Mouse (Mus musculus): Measurements from ENCODE around the gene Tes.
"Not testable (repeated sequence)": the region's sequence is repeated elsewhere in the genome, so short reads cannot be mapped to it uniquely, and the experiment has no call there.

The Tes gene

DNA sequence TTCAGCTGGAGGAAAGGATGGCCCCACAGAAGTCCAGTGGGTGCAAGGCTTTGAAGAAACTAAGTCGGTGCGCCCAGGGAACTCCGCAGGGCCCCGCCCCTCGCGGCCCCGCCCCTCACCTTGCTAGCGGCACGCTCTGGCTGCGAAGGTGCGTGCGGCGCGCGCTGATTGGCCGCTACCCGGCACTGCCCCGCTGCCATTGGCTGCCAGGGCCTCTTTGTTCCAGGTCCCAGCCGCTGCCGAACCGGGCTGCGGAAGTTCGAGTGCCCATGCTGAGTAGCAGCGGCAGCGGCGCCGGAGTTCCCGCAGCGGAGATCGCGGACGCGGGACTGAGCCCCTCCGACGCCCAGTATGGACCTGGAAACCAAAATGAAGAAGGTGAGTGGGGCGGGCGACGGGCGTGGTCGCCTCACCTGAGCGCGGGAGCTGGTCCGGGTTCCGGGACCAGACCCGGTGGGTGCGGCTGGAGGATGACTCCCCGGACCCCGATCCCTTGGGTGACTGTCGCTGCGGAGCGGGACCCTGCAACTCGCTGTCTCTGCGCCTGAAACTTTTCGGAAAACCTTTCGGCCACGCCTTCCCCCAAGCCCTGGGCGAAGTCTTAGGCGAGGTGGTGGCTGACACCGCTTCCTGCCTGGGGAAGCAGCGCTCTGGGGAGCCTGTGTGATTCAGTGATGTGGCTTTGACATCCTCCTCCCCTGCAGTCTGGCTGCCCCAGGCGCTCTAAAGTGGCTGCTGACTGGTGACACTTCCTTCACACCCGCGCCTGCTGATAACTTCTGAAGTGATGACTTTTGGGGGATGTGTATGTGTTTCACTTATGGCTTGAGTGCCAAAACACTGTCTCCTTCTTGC, at the start of gene Tes:
Gene Tes, plus strand, starts transcription at position 214 of the 855 bp plus-strand sequence.
- DNase-seq: peak; percentile 80 to 88

DNA sequence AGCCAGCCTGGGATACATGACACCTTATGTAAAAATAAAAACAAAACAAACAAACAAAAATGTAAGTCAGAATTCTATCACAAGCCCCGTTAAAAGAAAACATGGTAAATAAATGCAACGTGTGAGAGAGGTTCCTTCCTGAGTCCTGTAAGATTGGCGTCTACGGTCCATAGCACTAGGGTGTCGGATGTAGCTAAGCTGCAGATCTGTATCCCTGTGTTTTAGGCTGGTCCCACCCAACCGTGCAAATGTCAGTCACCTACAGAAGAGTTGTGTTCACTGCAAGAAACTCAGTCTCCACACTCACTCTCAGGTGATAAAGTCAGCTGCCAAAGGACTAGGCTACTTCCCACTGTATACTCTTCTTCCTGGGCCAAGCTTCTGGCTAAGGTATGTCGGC, 39.1 kb upstream of the Tes start:
- DNase-seq: no peak

DNA sequence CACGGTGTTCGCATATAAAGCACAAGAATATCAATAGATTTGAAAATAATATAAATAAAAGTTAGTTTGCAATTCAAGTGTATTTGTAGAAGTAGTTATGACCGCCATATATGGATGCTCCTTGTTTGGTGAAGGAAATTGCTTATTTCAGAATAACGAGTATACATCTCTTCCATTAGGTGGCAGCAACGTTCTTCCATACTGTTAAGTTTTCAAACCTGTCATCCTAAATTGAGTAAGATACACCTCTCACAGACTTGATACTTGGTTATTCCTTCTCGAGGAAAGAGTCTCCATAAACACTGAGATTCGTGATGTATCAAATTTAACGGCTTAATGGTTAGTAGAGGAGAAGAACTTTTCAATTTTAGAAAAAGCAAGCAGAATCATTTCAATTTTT, 37.4 kb upstream of the Tes start:
- DNase-seq: peak; percentile 55 to 76

GRCm38 (mm10) chr6:17028809-17029208, 36.1 kb upstream of the Tes start:
- no peak for DNase-seq

DNA sequence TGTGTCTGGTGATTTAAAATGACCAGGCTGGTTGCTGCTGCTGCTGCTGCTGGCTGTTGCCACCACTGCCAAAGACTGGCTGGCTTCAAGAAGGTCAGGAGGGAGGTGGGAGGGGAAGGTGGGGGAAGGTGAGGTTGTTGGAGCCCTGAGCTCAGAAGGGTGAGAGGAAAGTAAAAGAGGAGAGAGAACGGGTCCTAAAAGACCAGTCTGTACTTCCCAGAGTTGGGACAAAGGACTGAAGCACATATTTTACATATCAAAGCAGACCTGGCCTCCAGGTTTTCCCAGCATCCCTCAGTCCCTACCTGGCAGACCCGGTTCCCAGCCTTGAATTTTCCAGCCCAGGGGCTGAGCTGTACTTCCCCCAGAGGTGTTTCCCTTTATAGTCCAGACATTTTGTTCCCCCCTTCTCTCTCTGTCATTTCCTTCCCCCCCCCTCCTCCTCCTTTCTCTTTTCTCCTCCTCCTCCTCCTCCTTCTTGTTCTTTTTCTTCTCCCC, 32.7 kb upstream of the Tes start:
- no peak for DNase-seq

- DNase-seq: no peak
These were observed 30.9 kb upstream of the Tes start for GRCm38 (mm10) chr6:17034095-17034494.

DNA sequence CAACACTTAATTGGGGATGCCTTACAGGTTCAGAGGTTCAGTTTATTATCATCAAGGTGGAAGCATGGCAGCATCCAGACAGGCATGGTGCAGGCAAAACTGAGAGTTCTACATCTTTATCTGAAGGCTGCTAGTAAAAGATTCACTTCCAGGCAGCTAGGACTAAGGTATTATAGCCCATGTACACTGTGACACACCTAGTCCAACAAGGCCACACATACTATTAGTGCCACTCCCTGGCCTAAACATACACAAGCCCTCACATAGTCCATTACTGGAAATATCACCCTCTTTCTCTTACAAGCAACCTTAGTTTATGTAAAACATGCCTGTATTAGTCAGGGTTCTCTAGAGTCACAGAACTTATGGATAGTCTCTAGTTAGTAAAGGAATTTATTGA, 29.7 kb upstream of the Tes start:
- no peak for DNase-seq

- no peak for DNase-seq
These were observed 13.4 kb upstream of the Tes start for GRCm38 (mm10) chr6:17051432-17052025.

GRCm38 (mm10) chr6:17053028-17053660, 11.8 kb upstream of the Tes start:
- DNase-seq: no peak

GRCm38 (mm10) chr6:17054781-17055180, 10.2 kb upstream of the Tes start:
- no peak for DNase-seq

- no peak for DNase-seq
These were observed 9.3 kb upstream of the Tes start for GRCm38 (mm10) chr6:17055659-17056058.

DNA sequence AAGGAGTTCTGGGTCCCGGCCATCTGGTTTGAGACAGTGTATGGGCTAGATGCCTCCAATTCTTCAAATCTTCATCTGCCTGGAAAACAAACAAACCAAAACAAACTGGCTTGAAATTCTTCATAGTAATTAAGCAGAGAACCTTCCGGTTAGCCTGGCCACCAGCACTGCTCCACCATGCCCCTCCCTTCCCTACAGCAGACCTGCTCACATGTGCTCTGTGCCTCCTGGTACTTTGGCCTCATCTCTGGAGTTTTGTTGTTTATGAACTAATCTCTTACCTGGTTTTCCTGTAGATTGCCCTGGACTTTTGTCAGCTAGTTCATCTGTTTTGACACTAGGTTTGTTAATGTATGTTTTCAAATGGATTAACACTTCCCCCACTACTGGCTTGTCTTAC, 5.4 kb upstream of the Tes start:
- no peak for DNase-seq

DNA sequence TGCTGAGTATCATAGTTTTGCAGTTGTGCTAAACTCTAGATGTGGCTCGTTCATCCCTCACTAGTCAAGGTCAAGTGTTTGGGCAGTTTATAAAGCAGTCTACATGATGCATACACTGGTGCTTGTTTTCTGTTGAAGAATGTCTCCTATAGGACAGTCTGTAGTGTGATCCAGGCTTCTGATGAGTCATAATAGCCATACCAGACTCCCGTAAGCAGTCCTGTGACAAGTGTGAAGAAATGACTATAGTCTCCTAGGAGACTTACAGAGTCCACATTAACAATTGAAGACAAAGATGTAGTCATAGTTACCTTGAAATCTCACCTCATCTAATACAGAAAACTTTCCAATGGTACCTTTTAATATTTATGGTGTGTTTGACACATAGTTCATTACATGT, 4.8 kb upstream of the Tes start:
- no peak for DNase-seq

DNA sequence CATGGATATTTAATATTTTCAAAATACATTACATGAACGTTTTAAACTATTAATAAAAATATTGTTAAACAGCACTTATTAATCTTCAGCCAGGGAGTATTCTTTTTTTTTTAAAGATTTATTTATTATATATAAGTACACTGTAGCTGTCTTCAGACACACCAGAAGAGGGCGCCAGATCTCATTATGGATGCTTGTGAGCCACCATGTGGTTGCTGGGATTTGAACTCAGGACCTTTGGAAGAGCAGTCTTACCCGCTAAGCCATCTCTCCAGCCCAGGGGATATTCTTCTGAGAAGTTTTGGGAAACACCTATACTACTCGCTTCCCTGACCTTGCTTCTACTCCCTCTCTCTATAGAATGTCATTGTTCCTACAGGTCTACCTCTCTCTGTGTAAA, 3.1 kb upstream of the Tes start:
- not testable (repeated sequence) for DNase-seq

DNA sequence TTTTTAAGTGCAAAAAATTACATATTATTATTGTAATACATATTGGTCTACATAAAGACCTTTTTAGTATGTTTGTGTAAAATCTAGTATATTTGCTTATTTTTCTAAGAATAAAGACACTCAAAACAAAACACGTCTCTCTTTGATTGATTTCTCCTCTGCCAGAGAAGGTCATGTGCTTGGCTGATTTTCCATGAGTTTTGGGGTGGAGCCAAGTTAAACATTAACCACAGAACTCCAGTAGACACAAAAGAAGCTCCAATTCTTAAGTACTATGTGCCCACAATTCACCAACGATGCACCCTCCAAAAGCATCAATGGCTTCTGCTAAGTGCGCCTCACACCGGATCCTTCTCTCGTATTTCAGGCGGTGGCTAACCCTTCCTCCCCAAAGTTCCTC, 2.6 kb upstream of the Tes start:
- no peak for DNase-seq

DNA sequence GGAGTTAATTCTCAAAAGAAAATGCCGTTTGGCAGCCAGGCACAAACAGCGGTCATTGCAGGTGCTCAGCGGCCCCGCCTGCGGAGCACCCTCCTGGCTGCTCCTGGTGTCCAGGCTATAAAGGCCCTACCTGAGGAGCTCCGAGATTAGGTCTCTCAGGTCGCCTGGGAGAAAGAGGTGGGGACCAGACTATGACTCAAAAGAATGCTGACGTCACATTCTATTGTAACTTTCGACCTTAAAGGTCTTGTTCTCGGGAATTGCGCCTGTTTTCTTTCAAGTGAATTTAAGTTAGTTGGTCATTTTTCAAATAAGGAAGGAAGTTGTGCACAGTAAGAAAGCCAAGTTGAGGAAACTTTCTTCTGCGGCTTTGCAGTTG, 831 bp downstream of the Tes start:
- no peak for DNase-seq

GRCm38 (mm10) chr6:17066211-17066940, 1.4 kb downstream of the Tes start:
- no peak for DNase-seq

DNA sequence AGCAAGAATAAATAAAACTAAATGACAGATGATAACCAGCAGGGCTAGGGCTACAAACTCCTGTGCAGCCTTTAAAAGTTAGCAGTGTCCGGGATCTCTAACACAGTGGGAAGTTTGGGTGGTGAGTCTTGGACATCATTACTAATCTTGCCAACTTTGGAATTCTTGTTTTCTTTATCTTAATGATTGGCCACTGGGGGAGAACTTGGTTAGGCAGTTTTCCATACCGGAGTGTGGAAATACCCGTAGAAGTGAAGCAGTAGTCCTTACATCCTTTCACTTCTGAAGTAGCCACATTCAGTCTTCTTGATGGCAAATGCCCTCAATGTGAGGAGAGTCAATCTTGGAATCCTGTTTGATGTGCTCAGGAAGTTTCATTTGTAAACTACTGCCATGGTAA, 7.0 kb downstream of the Tes start:
- no peak for DNase-seq

GRCm38 (mm10) chr6:17072338-17072737, 7.4 kb downstream of the Tes start:
- DNase-seq: no peak

GRCm38 (mm10) chr6:17072763-17073484, 8.0 kb downstream of the Tes start:
- DNase-seq: no peak

DNA sequence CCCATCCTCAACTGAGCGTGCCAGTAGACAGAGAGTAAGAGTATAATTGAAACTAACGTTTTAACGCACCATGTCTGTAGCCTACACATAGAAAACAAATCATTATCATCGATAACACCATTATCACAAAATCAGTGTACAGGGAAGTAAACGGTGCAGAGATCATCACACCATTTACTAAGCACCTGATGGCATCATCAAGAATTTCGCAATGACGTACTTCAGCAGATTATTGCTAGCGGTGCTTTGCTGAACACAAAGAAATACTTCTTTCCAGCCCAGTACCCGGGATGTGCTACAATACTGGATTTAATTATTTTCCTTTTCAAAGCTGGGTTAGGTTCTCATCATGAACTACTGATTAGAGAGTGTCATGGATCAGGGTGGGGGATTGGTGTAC, 12.3 kb downstream of the Tes start:
- no peak for DNase-seq

DNA sequence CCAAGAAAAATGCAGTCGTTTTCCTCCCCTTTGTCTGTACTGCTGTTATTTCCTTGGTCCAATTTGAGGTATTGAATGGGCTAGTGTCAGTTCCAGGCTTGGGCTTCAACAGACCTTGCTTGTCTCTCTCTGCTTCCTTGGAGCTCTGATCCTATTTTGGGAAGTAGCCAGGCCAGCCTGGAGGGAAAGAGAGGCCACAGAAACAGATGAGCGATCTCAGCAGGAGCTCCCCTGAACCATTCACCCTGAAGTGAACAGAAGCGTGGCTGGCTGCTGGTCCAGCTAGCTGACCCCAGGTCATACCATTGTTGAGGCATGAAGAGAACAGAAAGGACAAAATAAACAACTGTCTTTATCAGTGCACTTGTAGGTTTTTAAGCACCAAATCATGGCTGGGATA, 12.8 kb downstream of the Tes start:
- peak; percentile 60 to 70 for DNase-seq

- DNase-seq: no peak
These were observed 14.4 kb downstream of the Tes start for GRCm38 (mm10) chr6:17079304-17079703.

All from cerebellum, postnatal 10 days (tissue).